Mouse (Mus musculus) megakaryocyte, embryonic 14.5 days (primary cell): ENCODE measurements around the gene Hoxb6. TPM values are rescaled to one million over a fixed set of nuclear protein-coding genes. Genes with fewer than 3 reads are reported as not detected.
A peak's percentile ranks its signal among the peaks of the same experiment; 100 is the strongest.

ENCODE experiments used
- H3K27me3 ChIP-seq: replicated peaks from 2 replicates; pipeline ENCODE3; 2012; ENCODE audit warnings: inconsistent platforms
- H3K36me3 ChIP-seq: replicated peaks from 2 replicates; pipeline ENCODE3; 2012; ENCODE audit warnings: low read length, inconsistent platforms, mixed read lengths
- H3K4me1 ChIP-seq: 2 replicates; pipeline ENCODE4 v1.6.1; 2012; ENCODE audit warnings: inconsistent platforms
- H3K4me3 ChIP-seq: replicated peaks from 2 replicates; pipeline ENCODE3; 2012; ENCODE audit warnings: moderate library complexity, mild to moderate bottlenecking, inconsistent platforms
- H3K9me3 ChIP-seq: 2 replicates; pipeline ENCODE4 v1.6.1; 2012; ENCODE audit warnings: inconsistent platforms
- FLI1 ChIP-seq: IDR thresholded peaks from 2 replicates; pipeline ENCODE4 v1.6.1; 2012; ENCODE audit warnings: low read length, inconsistent platforms, mixed read lengths
- GATA1 ChIP-seq: IDR thresholded peaks from 3 replicates; pipeline ENCODE4 v1.6.1; 2012; ENCODE audit warnings: mixed read lengths, low read length, inconsistent platforms, borderline replicate concordance
- polyA plus RNA-seq: library from polyadenylated mRNA; stranded (reverse); fragments of >175 nt; gene quantifications from 2 replicates; pipeline ENCODE4 v1.2.3, GENCODE M21; 2012; ENCODE audit warnings: low replicate concordance; ENCODE audit not compliant: insufficient read depth

The Hoxb6 gene
- polyA plus RNA-seq, 1 experiment: not detected

DNA sequence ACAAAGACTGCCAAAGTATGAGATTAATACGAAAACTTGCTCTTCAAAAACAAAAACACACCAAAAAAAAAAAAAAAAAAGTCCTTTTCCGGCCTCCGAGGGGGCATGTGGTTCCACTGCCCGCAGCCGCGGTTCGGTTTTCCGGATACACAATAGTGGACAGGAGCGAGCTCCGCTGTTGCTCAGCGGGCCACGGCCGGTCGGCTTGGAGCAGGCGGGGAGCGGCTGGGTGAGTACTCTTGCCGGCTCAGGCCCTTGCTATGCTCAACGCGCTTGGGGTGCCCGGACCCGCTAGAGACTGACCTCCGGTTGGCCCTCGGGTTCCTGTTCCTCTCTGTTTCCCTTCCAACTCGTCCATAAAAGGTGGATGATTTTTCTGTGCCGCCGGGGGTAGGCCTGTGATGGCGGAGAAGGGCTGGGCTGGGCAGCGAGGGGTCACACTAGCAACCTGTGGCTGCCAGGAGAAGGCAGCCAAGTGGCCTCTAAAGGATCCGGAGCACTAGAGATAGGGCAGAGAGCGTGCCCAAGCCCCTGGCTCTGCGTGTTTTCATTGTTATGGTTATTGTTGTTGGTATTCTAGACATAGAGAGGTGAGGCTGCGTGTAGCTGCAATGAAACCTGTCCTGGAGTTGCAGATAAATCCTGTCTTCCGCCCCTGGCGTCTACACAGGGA lies 22.5 kb downstream of the Hoxb6 start:
- Histone ChIP-seq H3K4me3 (peak overlapping the region; percentile 85), H3K4me1 (peaks cover 55% of the 10 kb centered on the region), H3K27me3 (peaks cover 92% of the 10 kb centered on the region), H3K36me3 (no peaks in the 10 kb centered on the region), H3K9me3 (no peaks in the 10 kb centered on the region)
- TF ChIP-seq FLI1 (no peak), GATA1 (no peak)

DNA sequence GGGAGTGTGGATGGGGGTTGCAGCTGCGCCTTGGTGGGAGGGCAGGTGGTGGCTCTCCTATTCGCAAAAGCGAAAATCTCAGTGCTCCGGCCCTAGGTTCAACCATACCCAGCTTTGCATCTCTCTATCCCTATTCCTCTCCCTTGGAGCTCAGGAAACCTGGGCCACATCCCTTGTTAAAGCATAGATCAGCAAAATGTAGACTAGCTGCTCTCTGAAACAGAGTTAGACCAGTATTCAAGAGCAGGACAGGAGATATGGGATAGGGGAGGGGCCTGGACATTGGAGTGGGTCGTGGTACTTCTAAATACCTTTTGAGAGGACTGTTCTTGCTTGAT lies 23.0 kb downstream of the Hoxb6 start:
- Histone ChIP-seq H3K27me3 (peaks cover 90% of the 10 kb centered on the region), H3K4me3 (peak overlapping the region; percentile 85)
- no peak for TF ChIP-seq FLI1
- no peak for TF ChIP-seq GATA1

DNA sequence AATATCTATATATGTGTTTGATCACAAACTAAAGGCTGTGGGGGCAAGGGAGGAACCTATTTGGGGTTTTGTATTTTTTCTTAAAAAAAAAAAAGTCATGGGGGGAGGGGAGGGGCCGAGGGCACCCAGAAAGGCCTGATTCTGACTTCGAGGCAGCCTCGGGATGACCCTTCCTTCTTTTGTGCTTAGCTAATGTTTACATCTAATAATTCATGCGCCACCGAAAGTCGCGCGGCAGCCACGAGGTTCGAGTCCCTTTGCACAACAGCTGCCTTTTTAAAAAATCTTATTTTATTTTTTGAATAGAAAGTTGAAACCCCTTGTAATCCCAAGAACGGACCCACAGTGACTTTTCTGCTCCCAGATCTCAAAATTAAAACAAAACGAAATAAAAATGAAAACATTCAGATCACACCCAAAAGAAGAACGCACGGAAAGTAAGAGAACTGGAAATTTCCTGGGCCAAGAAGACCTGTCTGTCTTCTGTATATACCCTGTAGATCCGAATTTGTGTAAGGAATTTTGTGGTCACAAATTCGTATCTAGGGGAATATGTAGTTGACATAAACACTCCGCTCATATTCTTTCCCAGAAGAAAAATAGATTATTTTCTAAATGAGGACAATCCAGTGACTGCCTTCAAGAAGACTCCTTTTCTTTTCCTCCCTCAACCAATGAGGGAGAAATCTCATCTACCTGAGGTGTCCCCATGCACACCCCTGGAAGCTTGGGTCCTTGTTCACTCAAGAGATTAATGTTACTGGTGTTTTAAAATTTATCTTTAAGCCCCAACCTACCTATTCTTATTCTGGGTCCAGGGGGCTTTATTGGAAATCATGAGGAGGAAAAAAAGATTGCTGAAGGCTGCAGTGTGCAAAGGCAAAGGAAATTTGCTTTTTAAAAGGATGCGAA lies 24.7 kb downstream of the Hoxb6 start:
- H3K4me1 ChIP-seq: peaks cover 43% of the 10 kb centered on the region
- no peak for TF ChIP-seq GATA1
- no peak for TF ChIP-seq FLI1
- H3K36me3 ChIP-seq: no peaks in the 10 kb centered on the region
- H3K9me3 ChIP-seq: no peaks in the 10 kb centered on the region
- no peak overlapping the region for H3K4me3 ChIP-seq
- peaks cover 83% of the 10 kb centered on the region for H3K27me3 ChIP-seq

More for the DNA sequence above, 23.0 kb downstream of the Hoxb6 start:
- H3K9me3 ChIP-seq: no peaks in the 10 kb centered on the region
- peaks cover 57% of the 10 kb centered on the region for H3K4me1 ChIP-seq
- no peaks in the 10 kb centered on the region for H3K36me3 ChIP-seq

DNA sequence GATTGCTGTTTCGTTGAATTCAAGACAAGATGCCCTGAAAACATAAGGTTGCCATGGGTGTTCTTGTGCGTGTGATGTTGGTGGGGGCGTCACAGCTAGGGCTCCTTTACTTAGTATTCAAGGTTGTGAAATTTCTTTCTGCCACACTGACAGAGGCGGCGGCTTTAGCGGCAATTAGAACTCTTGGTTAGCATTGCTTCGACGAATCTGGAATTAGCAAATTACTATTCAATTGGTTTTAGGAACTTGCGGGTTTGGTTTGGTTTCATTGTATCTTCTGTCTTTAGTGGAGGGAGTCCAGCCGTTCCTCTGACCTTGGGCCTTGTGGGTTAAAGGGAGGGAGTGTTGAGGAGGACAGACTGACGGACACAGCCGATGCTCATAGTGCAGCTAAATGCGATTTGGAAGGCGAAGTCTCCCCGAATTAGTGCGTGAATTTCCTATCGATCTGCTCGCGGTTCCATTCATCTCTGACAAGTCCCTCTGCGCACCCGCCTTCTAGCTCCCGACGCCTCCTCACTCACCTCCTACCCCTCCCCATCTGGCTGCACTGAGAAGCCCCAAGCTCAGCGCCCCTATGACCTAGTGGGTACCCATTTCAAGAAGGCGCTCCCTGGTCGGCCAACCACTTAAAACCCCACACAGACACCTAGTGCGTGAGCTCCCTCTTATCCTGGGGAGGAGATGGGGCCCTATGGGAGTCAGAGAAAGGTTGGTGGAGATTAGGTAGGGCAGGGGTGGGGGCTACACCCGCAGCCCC lies 25.5 kb downstream of the Hoxb6 start, which contains the start of gene Hoxb4:
Gene Hoxb4 (plus strand): TSS at position 660 of the 760 bp plus-strand sequence.
- no peaks in the 10 kb centered on the region for H3K9me3 ChIP-seq
- no peaks in the 10 kb centered on the region for H3K36me3 ChIP-seq
- H3K4me3 ChIP-seq: peak within 1 kb of the TSS; percentile 92
- H3K4me1 ChIP-seq: peaks cover 38% of the 10 kb centered on the region
- TF ChIP-seq FLI1 (no peak), GATA1 (no peak)
- peaks cover 79% of the 10 kb centered on the region for H3K27me3 ChIP-seq

DNA sequence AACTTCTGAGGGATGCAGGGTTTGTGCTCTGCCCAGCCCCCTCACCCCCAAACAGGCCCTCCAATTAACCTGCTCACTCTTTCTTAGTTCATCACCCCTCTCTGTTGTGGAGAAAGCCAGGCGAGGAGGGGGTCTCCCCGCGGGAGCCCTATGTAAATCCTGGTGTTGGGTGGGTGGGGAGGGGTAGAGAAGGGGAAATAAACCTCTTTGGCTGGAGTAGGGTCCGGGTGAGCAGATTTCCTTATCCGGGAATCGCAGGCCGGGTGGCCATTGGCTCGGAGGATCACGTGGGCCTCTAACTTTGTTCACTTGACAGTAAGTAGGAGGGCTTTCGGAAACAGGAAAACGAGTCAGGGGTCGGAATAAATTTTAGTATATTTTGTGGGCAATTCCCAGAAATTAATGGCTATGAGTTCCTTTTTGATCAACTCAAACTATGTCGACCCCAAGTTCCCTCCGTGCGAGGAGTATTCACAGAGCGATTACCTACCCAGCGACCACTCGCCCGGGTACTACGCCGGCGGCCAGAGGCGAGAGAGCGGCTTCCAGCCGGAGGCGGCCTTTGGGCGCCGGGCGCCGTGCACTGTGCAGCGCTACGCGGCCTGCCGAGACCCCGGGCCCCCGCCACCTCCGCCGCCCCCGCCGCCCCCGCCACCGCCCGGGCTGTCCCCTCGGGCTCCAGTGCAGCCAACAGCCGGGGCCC lies 26.2 kb downstream of the Hoxb6 start:
- Histone ChIP-seq H3K4me1 (peaks cover 38% of the 10 kb centered on the region), H3K4me3 (peak overlapping the region; percentile 92), H3K9me3 (no peaks in the 10 kb centered on the region), H3K36me3 (no peaks in the 10 kb centered on the region), H3K27me3 (peaks cover 74% of the 10 kb centered on the region)
- no peak for TF ChIP-seq FLI1
- TF ChIP-seq GATA1: no peak

DNA sequence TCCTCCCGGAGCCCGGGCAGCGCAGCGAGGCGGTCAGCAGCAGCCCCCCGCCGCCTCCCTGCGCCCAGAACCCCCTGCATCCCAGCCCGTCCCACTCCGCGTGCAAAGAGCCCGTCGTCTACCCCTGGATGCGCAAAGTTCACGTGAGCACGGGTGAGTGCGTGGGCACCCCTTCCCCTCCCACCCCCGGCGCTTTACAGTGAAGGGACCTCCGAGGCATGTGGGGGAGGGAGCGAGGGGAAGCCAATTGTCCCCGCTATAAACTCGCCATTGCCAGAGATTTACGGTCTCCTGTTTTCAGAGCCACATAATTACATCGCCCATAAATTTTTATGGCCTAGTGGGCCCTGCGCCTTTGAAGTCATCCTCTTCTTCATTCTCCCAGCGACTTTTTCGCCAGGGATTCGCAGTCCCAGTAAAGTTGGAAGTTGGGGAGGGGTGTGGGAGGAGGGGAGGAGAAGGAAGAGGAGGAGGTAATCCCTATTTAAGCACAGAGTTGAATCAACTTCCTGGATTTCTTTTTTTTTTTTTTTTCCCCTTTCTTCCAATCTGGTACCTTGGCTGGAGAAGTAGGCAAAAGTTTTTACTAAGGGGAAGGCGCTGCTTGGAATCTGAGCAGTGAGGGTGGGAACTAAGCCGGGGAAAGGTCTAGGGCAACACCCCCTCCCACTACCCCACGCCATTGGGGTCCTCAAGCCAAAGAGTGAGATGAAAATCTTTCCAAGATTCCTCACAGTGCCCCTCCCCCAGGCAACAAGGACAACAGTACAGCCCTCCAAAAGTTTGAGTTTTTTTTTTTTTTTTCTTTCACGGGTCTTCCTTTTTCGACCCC lies 27.0 kb downstream of the Hoxb6 start:
- TF ChIP-seq GATA1 (no peak), FLI1 (no peak)
- H3K9me3 ChIP-seq: no peaks in the 10 kb centered on the region
- no peaks in the 10 kb centered on the region for H3K36me3 ChIP-seq
- H3K27me3 ChIP-seq: peaks cover 71% of the 10 kb centered on the region
- H3K4me3 ChIP-seq: peak overlapping the region; percentile 92
- peaks cover 34% of the 10 kb centered on the region for H3K4me1 ChIP-seq

DNA sequence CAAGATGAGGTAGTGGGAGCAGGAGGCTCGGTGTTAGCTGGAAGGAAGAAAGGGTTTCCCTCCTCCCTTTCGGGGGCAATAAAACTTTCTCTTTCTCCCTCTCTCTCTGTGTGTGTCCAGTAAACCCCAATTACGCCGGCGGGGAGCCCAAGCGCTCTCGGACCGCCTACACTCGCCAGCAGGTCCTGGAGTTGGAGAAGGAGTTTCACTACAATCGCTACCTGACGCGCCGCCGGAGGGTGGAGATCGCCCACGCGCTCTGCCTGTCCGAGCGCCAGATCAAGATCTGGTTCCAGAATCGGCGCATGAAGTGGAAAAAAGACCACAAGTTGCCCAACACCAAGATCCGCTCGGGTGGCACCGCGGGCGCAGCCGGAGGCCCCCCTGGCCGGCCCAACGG lies 27.6 kb downstream of the Hoxb6 start:
- Histone ChIP-seq H3K4me3 (peak overlapping the region; percentile 92), H3K9me3 (no peaks in the 10 kb centered on the region), H3K4me1 (peaks cover 27% of the 10 kb centered on the region), H3K36me3 (no peaks in the 10 kb centered on the region), H3K27me3 (peaks cover 69% of the 10 kb centered on the region)
- no peak for TF ChIP-seq FLI1
- TF ChIP-seq GATA1: no peak

DNA sequence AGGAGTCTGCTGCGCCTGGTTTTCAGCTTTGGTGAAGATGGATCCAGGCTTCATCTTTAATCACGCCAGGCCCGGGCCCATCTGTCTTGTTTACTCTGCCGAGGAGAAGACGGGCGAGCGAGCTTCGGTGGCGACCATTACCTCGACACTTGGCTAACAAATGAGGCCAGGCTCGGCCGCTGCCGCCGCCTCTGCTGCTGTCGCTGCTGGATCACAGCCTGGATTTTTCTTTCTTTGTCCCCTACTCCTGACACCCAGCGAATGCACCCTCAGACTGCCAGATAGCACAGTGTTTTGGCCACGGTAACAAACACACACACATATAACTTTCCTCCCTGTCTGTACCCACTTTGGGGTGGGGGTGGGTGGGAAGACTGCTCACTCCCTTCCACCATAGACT lies 28.4 kb downstream of the Hoxb6 start:
- TF ChIP-seq GATA1 (no peak), FLI1 (no peak)
- Histone ChIP-seq H3K4me1 (peaks cover 22% of the 10 kb centered on the region), H3K27me3 (peaks cover 66% of the 10 kb centered on the region), H3K9me3 (no peaks in the 10 kb centered on the region), H3K4me3 (no peak overlapping the region), H3K36me3 (no peaks in the 10 kb centered on the region)

DNA sequence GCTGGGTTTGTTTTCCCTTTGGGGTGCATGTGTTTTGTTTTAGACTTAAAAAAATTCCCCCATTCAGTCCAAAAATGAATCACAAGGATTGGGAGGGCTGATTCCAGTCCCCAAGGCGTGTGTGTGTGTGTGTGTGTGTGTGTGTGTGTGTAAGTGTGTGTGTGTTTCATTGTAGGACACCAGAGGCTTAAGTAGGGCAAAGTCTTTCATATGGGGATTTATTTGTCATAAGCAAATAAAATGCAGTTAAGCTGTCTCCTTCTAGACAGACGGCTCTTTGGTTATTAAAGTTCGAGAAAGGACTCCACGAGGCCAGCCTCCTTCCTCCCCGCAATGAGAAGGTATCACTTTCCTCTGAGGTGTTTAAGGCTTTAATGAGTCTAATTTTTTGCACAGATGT lies 29.6 kb downstream of the Hoxb6 start:
- H3K27me3 ChIP-seq: peaks cover 63% of the 10 kb centered on the region

More for the DNA sequence above, 29.6 kb downstream of the Hoxb6 start:
- Histone ChIP-seq H3K9me3 (no peaks in the 10 kb centered on the region), H3K4me3 (no peak overlapping the region), H3K36me3 (no peaks in the 10 kb centered on the region), H3K4me1 (peaks cover 22% of the 10 kb centered on the region)
- no peak for TF ChIP-seq FLI1
- no peak for TF ChIP-seq GATA1
